Mouse (Mus musculus): ENCODE results near the gene Astn2. TPM values are rescaled to one million over a fixed set of nuclear protein-coding genes. Genes with fewer than 3 reads are reported as not detected.

Astn2 gene
- polyA plus RNA-seq, 1 experiment from 2014 or later, result 0.82 TPM

- Histone ChIP-seq H3K36me3 (no peaks in the 10 kb centered on the region), H3K4me3 (replicated peaks) (no peak overlapping the region), H3K9ac (no peak overlapping the region), H3K9me3 (no peaks in the 10 kb centered on the region), H3K4me1 (no peaks in the 10 kb centered on the region), H3K27ac (no peak overlapping the region), H3K4me2 (no peak overlapping the region), H3K27me3 (replicated peaks) (no peaks in the 10 kb centered on the region)
- 75% methylated on average over 4 of the region's 4 CpGs for WGBS
- ATAC-seq (ENCODE audit: insufficient read depth, low FRiP score, low read depth), result no peak
Measured at GRCm38 (mm10) chr4:65449171-65449570, 955.2 kb downstream of the Astn2 start.

GRCm38 (mm10) chr4:65441746-65442145 lies 962.7 kb downstream of the Astn2 start:
- no peaks in the 10 kb centered on the region for H3K4me1 ChIP-seq
- WGBS, result 66% methylated on average over 4 of the region's 4 CpGs
- no peaks in the 10 kb centered on the region for H3K9me3 ChIP-seq

GRCm38 (mm10) chr4:65430804-65431203 lies 973.6 kb downstream of the Astn2 start:
- ATAC-seq (ENCODE audit: insufficient read depth, low FRiP score, low read depth), result no peak
- H3K9me3 ChIP-seq, result no peaks in the 10 kb centered on the region
- no peaks in the 10 kb centered on the region for H3K4me1 ChIP-seq
- 45% methylated on average over 3 of the region's 3 CpGs for WGBS
- no peaks in the 10 kb centered on the region for H3K27me3 ChIP-seq (replicated peaks)
- H3K4me2 ChIP-seq, result no peak overlapping the region
- H3K36me3 ChIP-seq, result no peaks in the 10 kb centered on the region
- no peak overlapping the region for H3K4me3 ChIP-seq (replicated peaks)
- no peak overlapping the region for H3K27ac ChIP-seq
- no peak overlapping the region for H3K9ac ChIP-seq

More at GRCm38 (mm10) chr4:65441746-65442145, 962.7 kb downstream of the Astn2 start:
- H3K9ac ChIP-seq, result no peak overlapping the region
- no peaks in the 10 kb centered on the region for H3K36me3 ChIP-seq
- H3K4me3 ChIP-seq (replicated peaks), result no peak overlapping the region
- no peaks in the 10 kb centered on the region for H3K27me3 ChIP-seq (replicated peaks)
- ATAC-seq (ENCODE audit: insufficient read depth, low FRiP score, low read depth), result no peak
- H3K4me2 ChIP-seq, result no peak overlapping the region
- H3K27ac ChIP-seq, result no peak overlapping the region

DNA sequence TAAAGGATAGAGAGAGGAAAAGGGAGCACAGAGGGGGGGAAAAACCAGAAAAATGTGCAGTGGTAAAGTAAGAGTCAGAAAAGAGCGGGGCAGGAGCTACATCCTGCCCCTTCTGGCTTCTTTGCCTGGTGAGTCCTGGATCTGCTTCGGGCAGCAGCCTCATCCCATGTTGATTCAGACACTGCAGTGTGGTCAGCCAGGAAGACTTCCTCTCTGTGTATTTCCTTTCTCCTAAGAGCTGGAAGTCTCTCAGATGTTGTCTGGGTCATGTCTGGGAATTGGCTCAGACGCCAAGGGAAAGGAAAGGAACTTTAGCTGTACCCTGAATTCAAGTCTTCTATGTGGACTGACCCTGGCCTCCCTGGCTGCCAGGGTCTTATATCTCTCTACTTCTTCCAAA lies 976.9 kb downstream of the Astn2 start:
- whole genome bisulfite sequencing, result 65% methylated on average over 3 of the region's 3 CpGs
- no peak overlapping the region for H3K4me2 ChIP-seq
- H3K9me3 ChIP-seq, result no peaks in the 10 kb centered on the region
- no peak overlapping the region for H3K27ac ChIP-seq
- no peak for ATAC-seq (ENCODE audit: insufficient read depth, low FRiP score, low read depth)
- H3K36me3 ChIP-seq, result no peaks in the 10 kb centered on the region
- H3K27me3 ChIP-seq (replicated peaks), result no peaks in the 10 kb centered on the region
- no peaks in the 10 kb centered on the region for H3K4me1 ChIP-seq
- no peak overlapping the region for H3K9ac ChIP-seq
- no peak overlapping the region for H3K4me3 ChIP-seq (replicated peaks)

DNA sequence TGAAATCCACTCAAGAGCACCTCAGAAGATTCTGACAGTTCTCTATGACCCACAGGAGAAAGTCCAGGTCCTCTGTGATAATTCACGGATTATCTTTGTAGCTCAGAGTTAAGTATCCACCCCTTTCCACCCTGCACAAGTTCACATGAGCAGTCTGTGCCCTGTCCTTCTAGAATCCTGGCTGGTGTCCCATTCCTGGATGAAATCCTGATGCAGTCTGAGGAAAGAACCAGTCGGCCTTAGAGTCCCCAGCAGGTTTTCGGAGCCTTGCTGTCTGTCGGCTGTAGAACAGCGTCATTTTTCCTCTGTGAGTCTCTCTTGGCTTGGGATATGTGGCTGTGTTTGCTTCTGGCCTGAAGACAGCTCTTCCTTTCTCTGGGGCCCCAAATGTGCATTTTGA lies 978.0 kb downstream of the Astn2 start:
- H3K4me2 ChIP-seq, result no peak overlapping the region
- no peaks in the 10 kb centered on the region for H3K9me3 ChIP-seq
- no peaks in the 10 kb centered on the region for H3K36me3 ChIP-seq
- no peak overlapping the region for H3K27ac ChIP-seq
- no peak overlapping the region for H3K9ac ChIP-seq
- no peak for ATAC-seq (ENCODE audit: insufficient read depth, low FRiP score, low read depth)
- H3K4me3 ChIP-seq (replicated peaks), result no peak overlapping the region
- 66% methylated on average over 5 of the region's 5 CpGs for WGBS
- H3K4me1 ChIP-seq, result no peaks in the 10 kb centered on the region
- H3K27me3 ChIP-seq (replicated peaks), result no peaks in the 10 kb centered on the region

GRCm38 (mm10) chr4:65423068-65423625 lies 981.3 kb downstream of the Astn2 start:
- Histone ChIP-seq H3K4me1 (0 out of 2 replicates have a peak, but pooled peaks cover 3% of the 10 kb centered on the region), H3K4me2 (no peak overlapping the region), H3K27me3 (replicated peaks) (no peaks in the 10 kb centered on the region), H3K36me3 (no peaks in the 10 kb centered on the region), H3K4me3 (replicated peaks) (no peak overlapping the region), H3K27ac (no peak overlapping the region), H3K9me3 (no peaks in the 10 kb centered on the region), H3K9ac (no peak overlapping the region)
- 80% methylated on average over 3 of the region's 3 CpGs for WGBS
- no peak for ATAC-seq (ENCODE audit: insufficient read depth, low FRiP score, low read depth)

DNA sequence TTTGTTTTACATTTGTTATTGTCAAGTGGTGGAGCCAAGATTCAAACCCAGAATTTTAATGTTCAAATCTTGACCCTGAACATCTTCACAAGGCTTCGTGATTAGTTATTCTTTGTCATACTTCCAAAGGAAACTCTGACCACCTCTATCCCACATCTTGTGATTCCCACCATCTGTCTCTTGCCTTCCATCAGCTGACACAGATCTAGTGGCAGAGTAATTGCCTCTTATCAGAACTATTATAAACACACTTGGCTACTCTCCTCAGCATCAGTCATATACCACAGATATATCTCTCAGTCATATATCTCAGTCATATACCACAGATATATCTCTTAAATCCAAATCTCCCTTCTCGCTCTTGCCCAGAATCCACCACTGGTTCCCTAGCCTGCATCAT lies 983.1 kb downstream of the Astn2 start:
- no peak overlapping the region for H3K4me3 ChIP-seq (replicated peaks)
- no peak for ATAC-seq (ENCODE audit: insufficient read depth, low FRiP score, low read depth)
- no peaks in the 10 kb centered on the region for H3K9me3 ChIP-seq
- H3K4me2 ChIP-seq, result no peak overlapping the region
- WGBS, result 75% methylated on average over 2 of the region's 2 CpGs
- no peak overlapping the region for H3K9ac ChIP-seq
- 0 out of 2 replicates have a peak, but pooled peaks cover 3% of the 10 kb centered on the region for H3K4me1 ChIP-seq
- H3K36me3 ChIP-seq, result no peaks in the 10 kb centered on the region
- no peak overlapping the region for H3K27ac ChIP-seq
- H3K27me3 ChIP-seq (replicated peaks), result no peaks in the 10 kb centered on the region

DNA sequence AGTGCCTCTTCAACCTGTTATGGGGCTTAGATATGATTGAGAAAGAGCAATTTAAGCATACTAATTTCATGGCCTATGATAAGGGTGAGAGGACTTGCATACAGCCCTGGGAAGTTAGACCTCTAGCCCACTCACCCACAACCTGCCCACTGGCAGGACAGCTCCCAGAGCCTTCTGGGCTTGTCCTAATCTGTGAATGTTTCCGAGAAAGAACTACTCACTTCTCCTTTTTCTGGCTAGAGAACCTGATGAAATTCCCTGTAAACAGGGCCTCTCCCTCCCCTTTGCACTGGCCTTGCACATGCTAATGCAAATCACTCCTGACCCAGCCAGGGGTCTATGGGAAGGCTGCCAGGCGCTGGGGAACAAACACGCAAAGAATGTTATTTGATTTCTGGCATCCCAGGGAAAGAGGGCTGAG lies 983.9 kb downstream of the Astn2 start:
- Histone ChIP-seq H3K27ac (peak overlapping the region; percentile 8; the same call in 1 of the 2 replicates), H3K9ac (no peak overlapping the region)
- ATAC-seq (ENCODE audit: insufficient read depth, low FRiP score, low read depth), result peak; percentile 70; the same call in 1 of the 2 replicates

GRCm38 (mm10) chr4:65415507-65415906 lies 988.9 kb downstream of the Astn2 start:
- no peak overlapping the region for H3K27ac ChIP-seq
- H3K36me3 ChIP-seq, result no peaks in the 10 kb centered on the region
- WGBS, result 54% methylated on average over 4 of the region's 4 CpGs
- no peak overlapping the region for H3K4me2 ChIP-seq
- peak; percentile 82 for ATAC-seq (ENCODE audit: insufficient read depth, low FRiP score, low read depth)
- no peak overlapping the region for H3K9ac ChIP-seq
- H3K4me1 ChIP-seq, result 0 out of 2 replicates have a peak, but pooled peaks cover under 1% of the 10 kb centered on the region
- no peaks in the 10 kb centered on the region for H3K9me3 ChIP-seq
- no peaks in the 10 kb centered on the region for H3K27me3 ChIP-seq (replicated peaks)
- no peak overlapping the region for H3K4me3 ChIP-seq (replicated peaks)

More for the DNA sequence above, 983.9 kb downstream of the Astn2 start:
- Histone ChIP-seq H3K4me2 (no peak overlapping the region), H3K4me3 (replicated peaks) (no peak overlapping the region), H3K9me3 (no peaks in the 10 kb centered on the region), H3K4me1 (0 out of 2 replicates have a peak, but pooled peaks cover 3% of the 10 kb centered on the region), H3K36me3 (no peaks in the 10 kb centered on the region), H3K27me3 (replicated peaks) (no peaks in the 10 kb centered on the region)
- WGBS, result 4% methylated on average over 3 of the region's 3 CpGs

DNA sequence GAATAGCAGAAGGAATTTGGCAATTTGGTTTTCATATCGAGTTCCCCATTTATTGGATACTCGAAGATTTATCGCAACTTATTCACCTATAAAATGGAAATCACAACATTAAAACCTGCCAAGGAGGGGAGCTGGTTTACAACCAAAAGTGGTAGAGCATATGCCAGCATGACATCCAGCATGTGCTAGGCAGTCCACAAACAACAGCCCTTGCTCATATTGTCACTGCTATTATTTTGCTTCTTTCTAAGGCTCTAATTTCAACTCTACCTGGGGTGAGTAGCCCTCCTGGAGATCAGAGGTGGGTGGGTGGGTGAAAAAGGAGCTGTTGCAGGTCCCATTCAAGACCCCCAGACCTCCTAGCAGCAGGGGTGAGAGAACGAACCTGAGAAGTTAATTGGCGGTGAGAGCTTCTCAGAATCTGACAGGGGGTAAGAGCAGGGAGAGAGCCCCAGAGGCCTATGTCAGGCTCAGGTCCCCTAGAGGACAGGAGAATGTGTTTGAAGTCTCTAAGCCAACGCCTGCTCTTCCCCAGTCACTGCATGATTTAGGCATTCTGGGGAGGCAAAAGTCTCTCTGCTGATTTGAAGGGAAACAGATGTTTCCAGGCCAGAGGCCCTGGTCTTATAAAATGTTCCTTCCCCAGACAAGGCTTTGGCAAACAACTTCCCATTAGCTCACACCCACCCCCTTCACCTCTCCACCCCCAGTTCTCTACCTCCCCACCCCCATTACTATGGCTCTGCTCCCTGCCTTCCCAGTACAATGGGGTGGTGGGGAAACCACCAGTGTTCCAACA lies 1001.4 kb downstream of the Astn2 start:
- no peak overlapping the region for H3K9ac ChIP-seq
- H3K27ac ChIP-seq, result no peak overlapping the region
- H3K4me1 ChIP-seq, result 0 out of 2 replicates have a peak, but pooled peaks cover 4% of the 10 kb centered on the region
- H3K36me3 ChIP-seq, result no peaks in the 10 kb centered on the region
- H3K27me3 ChIP-seq (replicated peaks), result no peaks in the 10 kb centered on the region
- H3K9me3 ChIP-seq, result no peaks in the 10 kb centered on the region
- H3K4me3 ChIP-seq (replicated peaks), result no peak overlapping the region
- no peak overlapping the region for H3K4me2 ChIP-seq
- ATAC-seq (ENCODE audit: insufficient read depth, low FRiP score, low read depth), result peak; percentile 47; the same call in 1 of the 2 replicates
- WGBS, result 59% methylated on average over 6 of the region's 6 CpGs

GRCm38 (mm10) chr4:65402286-65402685 lies 1002.1 kb downstream of the Astn2 start:
- no peaks in the 10 kb centered on the region for H3K27me3 ChIP-seq (replicated peaks)
- H3K9ac ChIP-seq, result no peak overlapping the region
- no peak overlapping the region for H3K4me2 ChIP-seq
- H3K4me3 ChIP-seq (replicated peaks), result no peak overlapping the region
- WGBS, result 81% methylated on average over 5 of the region's 5 CpGs
- H3K36me3 ChIP-seq, result no peaks in the 10 kb centered on the region
- H3K27ac ChIP-seq, result no peak overlapping the region
- ATAC-seq (ENCODE audit: insufficient read depth, low FRiP score, low read depth), result no peak
- H3K4me1 ChIP-seq, result 0 out of 2 replicates have a peak, but pooled peaks cover 4% of the 10 kb centered on the region
- H3K9me3 ChIP-seq, result no peaks in the 10 kb centered on the region

DNA sequence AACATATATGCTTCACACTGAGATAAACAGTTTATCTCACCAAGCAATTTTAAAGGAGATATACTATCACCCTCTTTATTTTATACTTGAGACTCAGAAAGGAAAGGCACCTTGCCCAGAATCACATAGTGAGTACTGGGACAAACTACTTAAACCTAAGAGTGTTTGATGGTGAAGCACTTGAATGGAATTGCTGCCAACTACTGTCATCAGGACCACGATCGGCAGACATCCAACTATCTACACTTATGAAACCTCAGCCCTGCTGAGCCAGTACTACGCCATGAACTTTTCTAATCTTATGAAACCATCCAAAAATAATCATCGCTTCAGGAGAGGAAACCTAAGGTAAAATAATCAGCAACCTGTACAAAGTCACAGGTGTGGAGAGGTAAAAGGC lies 1005.0 kb downstream of the Astn2 start:
- no peaks in the 10 kb centered on the region for H3K27me3 ChIP-seq (replicated peaks)
- H3K4me1 ChIP-seq, result 0 out of 2 replicates have a peak, but pooled peaks cover 4% of the 10 kb centered on the region
- no peaks in the 10 kb centered on the region for H3K9me3 ChIP-seq
- ATAC-seq (ENCODE audit: insufficient read depth, low FRiP score, low read depth), result no peak
- H3K4me2 ChIP-seq, result no peak overlapping the region
- H3K36me3 ChIP-seq, result no peaks in the 10 kb centered on the region
- whole genome bisulfite sequencing, result 93% methylated on average over 4 of the region's 4 CpGs
- H3K27ac ChIP-seq, result no peak overlapping the region
- H3K4me3 ChIP-seq (replicated peaks), result no peak overlapping the region
- no peak overlapping the region for H3K9ac ChIP-seq

All from stomach, embryonic 15.5 days (tissue).